Mouse (Mus musculus) embryonic facial prominence, embryonic 11.5 days (tissue): ENCODE results near the gene Ice2. TPM values are rescaled to one million over a fixed set of nuclear protein-coding genes. Genes with fewer than 3 reads are reported as not detected.
A peak's percentile ranks its signal among the peaks of the same experiment; 100 is the strongest.

Experiments used
- ATAC-seq: fragments of 200-750 bp; cut with Nextera tagmentation; replicated peaks from 2 replicates; pipeline ENCODE4 v1.8.0; 2017; ENCODE audit warnings: low read depth; ENCODE audit not compliant: insufficient number of reproducible peaks, low FRiP score, low TSS enrichment
- DNase-seq: peaks from one replicate; pipeline ENCODE4 v3.0.0-alpha.2; 2015; ENCODE audit warnings: low spot score
- H3K27ac ChIP-seq: fragments of 300-500 bp; sonication (generic); replicated peaks from 2 replicates; pipeline ENCODE4 v1.5.1; 2014; ENCODE audit warnings: mild to moderate bottlenecking, low read depth, low read length, control low read depth
- H3K27me3 ChIP-seq: fragments of 300-500 bp; sonication (generic); 2 replicates; pipeline ENCODE4 v1.6.1; 2014; ENCODE audit warnings: mild to moderate bottlenecking, low read length, moderate library complexity, mixed read lengths; ENCODE audit not compliant: control insufficient read depth, insufficient read depth
- H3K36me3 ChIP-seq: fragments of 300-500 bp; sonication (generic); replicated peaks from 2 replicates; pipeline ENCODE4 v1.6.1; 2014; ENCODE audit warnings: low read depth, mild to moderate bottlenecking, low read length, moderate library complexity, mixed read lengths; ENCODE audit not compliant: control insufficient read depth, insufficient read depth
- H3K4me1 ChIP-seq: fragments of 300-500 bp; sonication (generic); 2 replicates; pipeline ENCODE4 v1.6.1; 2014; ENCODE audit warnings: low read length, mixed read lengths; ENCODE audit not compliant: control insufficient read depth, insufficient read depth
- H3K4me2 ChIP-seq: fragments of 300-500 bp; sonication (generic); 2 replicates; pipeline ENCODE4 v1.6.1; 2014; ENCODE audit warnings: low read depth, mild to moderate bottlenecking, control low read depth, low read length, moderate library complexity
- H3K4me3 ChIP-seq: fragments of 300-500 bp; sonication (generic); 2 replicates; pipeline ENCODE4 v1.5.1; 2014; ENCODE audit warnings: low read depth, low read length, control low read depth
- H3K9ac ChIP-seq: fragments of 300-500 bp; sonication (generic); replicated peaks from 2 replicates; pipeline ENCODE4 v1.6.1; 2014; ENCODE audit warnings: mild to moderate bottlenecking, control low read depth, low read length
- H3K9me3 ChIP-seq: fragments of 300-500 bp; sonication (generic); replicated peaks from 2 replicates; pipeline ENCODE4 v1.6.1; 2016; ENCODE audit warnings: mild to moderate bottlenecking, low read length, inconsistent platforms, mixed read lengths; ENCODE audit not compliant: control insufficient read depth
- WGBS: fragments of 180-500 bp; shearing (Covaris S2); extraction: QIAGEN DNeasy Blood & Tissue Kit; methylation state at CpG from one replicate; pipeline ENCODE4 v1.1.7; 2014; 5-methylcytosine and 5-hydroxymethylcytosine counted together
- polyA plus RNA-seq: library from polyadenylated mRNA; unstranded; fragments of >200 nt; fragmentation: Nextera tagmentation; extraction: Ambion mirVana; gene quantifications from 2 replicates; pipeline ENCODE4 v1.2.1, GENCODE M21; 2014

Gene Ice2
- polyA plus RNA-seq, 1 experiment from 2014 or later: 32.1 TPM

DNA sequence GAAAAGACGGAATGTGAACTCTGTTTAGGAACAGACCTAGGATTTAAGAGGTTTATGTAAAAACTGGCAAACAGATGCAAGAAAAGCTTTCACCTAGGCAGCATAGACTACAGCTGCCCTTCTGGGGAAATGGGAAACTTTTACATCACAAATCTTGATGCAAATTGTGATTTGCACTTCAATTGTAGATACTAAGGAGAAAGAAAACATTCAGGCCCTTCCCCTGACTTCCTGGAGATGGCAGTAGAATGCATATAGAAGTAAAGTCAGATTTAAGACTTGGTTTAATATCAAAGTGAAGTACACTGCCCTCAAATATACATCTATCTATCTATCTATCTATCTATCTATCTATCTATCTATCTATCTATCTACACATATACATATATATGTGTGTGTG lies 21.8 kb downstream of the Ice2 start:
- ATAC-seq: no peak
- Histone ChIP-seq H3K9ac (no peak overlapping the region), H3K4me2 (no peak overlapping the region), H3K36me3 (no peaks in the 10 kb centered on the region; the same call in 1 of the 2 replicates), H3K27ac (no peak overlapping the region), H3K9me3 (no peaks in the 10 kb centered on the region), H3K4me1 (no peaks in the 10 kb centered on the region), H3K27me3 (no peaks in the 10 kb centered on the region), H3K4me3 (no peak overlapping the region)
- 95% methylated on average over 1 of the region's 1 CpGs for WGBS
- peak; percentile 30 for DNase-seq

DNA sequence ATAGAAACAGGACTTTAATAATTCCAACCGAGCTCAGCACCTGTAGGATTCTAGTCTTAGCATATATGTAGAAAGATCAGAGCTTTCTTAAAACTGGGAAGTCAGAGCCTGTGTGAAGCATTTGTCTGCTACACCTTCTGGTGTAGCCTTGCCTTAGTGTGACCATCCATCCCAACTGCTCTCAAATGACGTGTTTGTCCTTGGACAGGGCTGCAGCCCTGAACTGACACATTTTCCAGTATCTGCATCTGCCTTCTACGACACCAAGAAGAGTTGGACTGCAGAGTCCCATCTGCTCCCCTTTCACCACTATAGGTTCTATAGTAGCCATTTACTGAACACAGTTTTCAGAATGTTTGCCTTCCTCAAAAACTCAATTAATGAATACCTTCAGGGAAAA lies 32.8 kb downstream of the Ice2 start:
- Histone ChIP-seq H3K4me1 (no peaks in the 10 kb centered on the region), H3K27ac (no peak overlapping the region), H3K4me2 (no peak overlapping the region), H3K9ac (no peak overlapping the region), H3K4me3 (no peak overlapping the region), H3K27me3 (no peaks in the 10 kb centered on the region), H3K36me3 (no peaks in the 10 kb centered on the region; the same call in 1 of the 2 replicates), H3K9me3 (no peaks in the 10 kb centered on the region)
- WGBS: 89% methylated on average over 3 of the region's 3 CpGs
- ATAC-seq (no peak), DNase-seq (no peak)

DNA sequence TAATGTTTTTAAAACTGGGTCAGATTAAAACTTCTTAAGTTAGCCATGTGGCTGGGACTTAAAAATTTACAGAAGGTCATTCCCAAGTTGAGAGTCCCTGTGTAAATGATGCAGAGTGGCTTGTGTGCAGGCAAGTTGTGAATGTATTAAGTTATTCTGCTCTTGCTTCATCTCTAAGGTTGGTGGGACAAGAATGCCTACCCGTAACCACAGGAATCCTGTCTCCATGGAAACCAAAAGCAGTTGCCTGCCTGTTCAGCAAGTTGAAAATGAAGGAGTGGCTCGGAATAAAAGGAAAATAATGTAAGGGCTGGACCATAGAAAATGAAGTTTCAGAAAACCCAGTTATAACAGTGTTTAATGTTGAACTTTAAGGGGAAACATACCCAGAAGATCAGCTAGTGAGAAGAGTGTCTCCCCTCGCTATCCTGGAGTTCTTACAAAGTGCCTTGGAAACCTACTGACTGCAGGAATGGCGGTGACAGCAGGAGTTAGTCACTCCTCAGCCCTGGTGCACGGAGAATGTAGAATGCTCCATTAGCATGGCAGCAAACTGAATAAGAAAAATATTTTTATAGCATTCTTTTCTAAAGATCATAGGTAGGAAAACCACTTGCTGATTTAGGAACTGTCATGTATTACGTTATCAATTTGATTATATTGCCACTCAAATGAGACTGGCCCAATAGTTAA lies 34.3 kb downstream of the Ice2 start:
- DNase-seq (peak; percentile 83), ATAC-seq (no peak; the same call in 1 of the 2 replicates)
- Histone ChIP-seq H3K4me2 (no peak overlapping the region), H3K9ac (no peak overlapping the region), H3K27ac (no peak overlapping the region), H3K4me3 (no peak overlapping the region), H3K4me1 (no peaks in the 10 kb centered on the region), H3K27me3 (no peaks in the 10 kb centered on the region), H3K36me3 (no peaks in the 10 kb centered on the region; the same call in 1 of the 2 replicates), H3K9me3 (no peaks in the 10 kb centered on the region)
- 49% methylated on average over 6 of the region's 6 CpGs for WGBS

DNA sequence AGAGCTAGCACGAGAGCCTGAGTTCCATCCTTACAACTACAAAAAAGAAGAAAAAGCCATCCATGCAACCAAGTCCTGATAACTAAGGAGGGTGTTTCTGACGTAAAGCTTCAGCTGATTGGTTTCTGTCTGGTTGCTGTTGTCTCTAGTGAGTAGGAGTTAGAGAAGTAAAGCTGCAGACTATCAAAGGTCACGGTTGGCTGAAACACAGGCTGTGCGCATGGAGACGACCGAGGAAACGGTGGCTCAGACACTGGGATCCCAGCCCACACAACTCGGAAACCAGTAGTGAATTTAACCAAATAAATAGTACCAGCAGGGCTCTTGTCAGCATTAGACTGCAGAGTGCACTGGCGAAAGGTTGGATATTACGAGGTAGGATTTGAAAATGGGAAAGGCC lies 37.5 kb downstream of the Ice2 start:
- H3K9me3 ChIP-seq: no peaks in the 10 kb centered on the region
- no peak overlapping the region for H3K27ac ChIP-seq
- no peak overlapping the region for H3K9ac ChIP-seq
- no peak overlapping the region for H3K4me3 ChIP-seq
- H3K27me3 ChIP-seq: no peaks in the 10 kb centered on the region
- WGBS: 84% methylated on average over 10 of the region's 10 CpGs
- no peaks in the 10 kb centered on the region for H3K4me1 ChIP-seq
- no peak for DNase-seq
- no peaks in the 10 kb centered on the region for H3K36me3 ChIP-seq
- H3K4me2 ChIP-seq: no peak overlapping the region
- no peak for ATAC-seq

DNA sequence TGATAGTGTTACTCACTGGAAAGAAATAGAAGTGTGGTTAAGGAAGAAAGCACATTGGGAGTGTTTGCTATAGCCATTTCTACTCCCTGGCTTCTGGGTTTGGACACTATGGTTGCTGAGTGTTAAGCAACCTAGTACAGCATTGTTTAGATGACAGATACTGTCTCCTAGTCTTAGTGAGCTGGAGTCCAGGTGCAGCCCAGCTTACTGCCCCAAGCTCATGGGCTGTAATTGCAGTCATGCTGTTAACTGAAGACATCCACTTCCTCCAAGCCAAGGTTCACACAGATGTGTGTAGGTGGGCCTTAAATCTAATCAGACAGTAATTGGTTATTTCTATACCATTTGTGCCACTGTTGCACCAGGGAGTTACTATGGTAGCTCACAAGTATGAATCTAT lies 38.0 kb downstream of the Ice2 start:
- no peak overlapping the region for H3K27ac ChIP-seq

DNA sequence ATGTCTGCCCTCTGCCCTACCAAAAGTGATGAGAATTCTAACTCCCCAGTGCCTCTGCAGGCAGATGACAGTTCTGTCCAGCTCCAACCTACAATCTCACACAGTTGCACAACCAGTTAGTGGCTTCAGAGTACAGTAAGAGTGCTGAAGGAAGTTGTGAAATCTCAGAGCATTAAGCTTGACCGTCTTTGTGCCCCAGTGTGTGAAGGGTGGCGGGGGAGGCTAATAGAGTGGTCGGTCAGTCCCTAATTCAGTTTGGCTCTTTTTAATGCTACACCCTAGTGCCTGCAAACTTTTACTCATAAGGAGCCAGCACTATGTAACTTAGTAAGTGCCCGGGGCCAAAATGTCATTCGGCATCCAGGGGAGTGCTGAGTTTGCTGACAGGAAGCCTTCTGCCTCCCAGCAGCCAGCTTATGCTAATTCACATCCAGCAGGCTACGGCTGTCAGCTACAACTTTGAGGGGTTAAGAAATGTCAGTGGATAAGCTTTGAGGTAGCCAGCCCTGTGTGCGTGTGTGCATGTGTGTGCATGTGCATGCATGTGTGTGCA lies 42.2 kb downstream of the Ice2 start:
- DNase-seq: peak; percentile 65
- 0 out of 2 replicates have a peak overlapping the region, but pooled peaks have one; percentile 13 for H3K27ac ChIP-seq
- no peak overlapping the region for H3K4me2 ChIP-seq

More for the DNA sequence above, 38.0 kb downstream of the Ice2 start:
- no peak overlapping the region for H3K4me3 ChIP-seq
- no peaks in the 10 kb centered on the region for H3K36me3 ChIP-seq
- DNase-seq (no peak), ATAC-seq (no peak)
- H3K4me2 ChIP-seq: no peak overlapping the region
- no peak overlapping the region for H3K9ac ChIP-seq
- no peaks in the 10 kb centered on the region for H3K4me1 ChIP-seq
- H3K9me3 ChIP-seq: no peaks in the 10 kb centered on the region
- no peaks in the 10 kb centered on the region for H3K27me3 ChIP-seq

DNA sequence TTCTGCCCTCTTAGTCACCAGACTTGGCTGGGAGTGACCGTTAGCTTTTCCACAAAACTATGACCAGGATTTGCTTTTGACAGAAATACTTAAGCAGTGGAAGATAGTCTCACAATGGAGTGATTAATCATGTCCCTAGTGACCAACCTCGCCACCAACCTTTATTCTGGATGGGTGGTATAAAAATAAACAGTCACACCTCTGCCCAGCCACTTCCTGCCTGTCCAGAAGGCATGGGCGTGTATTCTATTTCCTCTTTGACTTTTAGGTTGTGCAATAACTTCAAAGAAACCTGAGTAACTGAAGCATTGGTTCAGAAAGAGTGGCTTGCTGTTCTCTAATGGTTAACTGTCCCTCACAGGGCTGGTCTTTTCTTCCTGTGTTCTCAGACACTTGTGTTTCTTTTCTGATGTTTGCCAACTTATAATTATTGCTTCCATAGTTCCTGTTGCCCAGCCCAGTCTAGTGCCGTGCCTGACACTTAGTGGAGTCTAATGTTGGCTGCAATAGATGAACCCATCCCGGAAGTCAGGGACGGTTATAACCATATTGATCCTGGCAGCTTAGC lies 44.8 kb downstream of the Ice2 start:
- Histone ChIP-seq H3K4me1 (no peaks in the 10 kb centered on the region), H3K27me3 (no peaks in the 10 kb centered on the region), H3K9ac (no peak overlapping the region), H3K9me3 (no peaks in the 10 kb centered on the region), H3K4me2 (no peak overlapping the region), H3K36me3 (no peaks in the 10 kb centered on the region), H3K27ac (no peak overlapping the region), H3K4me3 (no peak overlapping the region)
- DNase-seq: no peak
- no peak for ATAC-seq
- WGBS: 69% methylated on average over 6 of the region's 6 CpGs

More for the DNA sequence above, 42.2 kb downstream of the Ice2 start:
- WGBS: 27% methylated on average over 7 of the region's 7 CpGs
- Histone ChIP-seq H3K9ac (no peak overlapping the region), H3K9me3 (no peaks in the 10 kb centered on the region), H3K36me3 (no peaks in the 10 kb centered on the region), H3K4me3 (no peak overlapping the region), H3K27me3 (no peaks in the 10 kb centered on the region), H3K4me1 (no peaks in the 10 kb centered on the region)
- 0 out of 2 replicates have a peak, but pooled peaks have one; percentile 14 for ATAC-seq

DNA sequence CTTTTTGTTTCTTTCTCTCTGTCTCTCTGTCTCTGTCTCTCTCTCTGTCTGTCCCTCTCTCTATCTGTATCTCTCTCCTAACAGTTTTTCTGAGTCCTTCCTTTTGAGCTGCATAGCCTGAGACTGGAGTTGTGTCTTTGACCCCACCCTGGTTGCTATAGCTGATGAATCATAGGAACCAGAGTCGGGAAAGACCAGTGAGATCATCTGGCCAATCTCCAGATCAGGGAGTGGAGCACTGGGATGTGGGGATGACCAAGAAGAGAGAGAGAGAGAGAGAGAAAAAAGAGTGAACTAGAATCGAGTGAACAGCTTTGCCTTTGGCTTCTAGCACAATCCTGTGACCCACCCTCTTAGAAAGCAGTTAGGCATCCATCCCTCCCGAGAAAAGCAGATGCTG lies 45.5 kb downstream of the Ice2 start:
- no peak for ATAC-seq
- H3K9me3 ChIP-seq: no peaks in the 10 kb centered on the region
- no peak overlapping the region for H3K4me3 ChIP-seq
- H3K36me3 ChIP-seq: no peaks in the 10 kb centered on the region
- no peak overlapping the region for H3K9ac ChIP-seq
- H3K27ac ChIP-seq: no peak overlapping the region
- no peak overlapping the region for H3K4me2 ChIP-seq
- H3K4me1 ChIP-seq: no peaks in the 10 kb centered on the region
- 71% methylated on average over 3 of the region's 3 CpGs for WGBS
- DNase-seq: no peak
- H3K27me3 ChIP-seq: no peaks in the 10 kb centered on the region
